ENCODE assay signal across 26 mouse cellular contexts in the genomic region with DNA sequence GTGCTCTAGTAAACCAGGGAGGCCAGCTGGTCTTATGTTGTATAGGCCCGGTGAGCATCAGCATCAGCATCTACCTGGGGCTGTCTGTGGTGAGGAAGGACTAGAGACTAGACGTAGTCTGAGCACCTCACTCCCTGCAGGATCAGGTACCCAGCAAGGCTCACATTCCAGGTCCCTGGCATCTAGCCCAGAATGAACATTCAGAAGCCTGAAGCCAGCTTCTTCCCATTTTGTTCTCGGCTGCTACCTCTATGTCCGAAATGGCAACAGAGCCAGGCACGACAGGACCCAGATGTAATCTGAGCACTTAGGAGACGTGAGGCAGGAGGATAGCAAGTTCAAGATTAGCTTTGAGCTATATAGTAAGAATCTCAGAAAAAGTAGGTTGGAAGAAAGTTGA. TPM values are rescaled to one million over a fixed set of nuclear protein-coding genes. Genes with fewer than 3 reads are reported as not detected.
DNase-seq lines count a peak whose midpoint lies in the region; ATAC-seq and TF ChIP-seq lines count a peak whose summit lies in the region.
"Had no signal": no experiment of that assay in that cellular context is flagged by ENCODE, and none has a peak within 500 bp of the region (broad histone marks: within the 10 kb centered on the region; RNA-seq: fewer than 3 reads in every experiment).

No protein-coding gene starts in this region.

- 45% methylated on average over 6 of the region's 6 CpGs for WGBS in heart, embryonic 16.5 days
- WGBS in liver, postnatal 0 days (ENCODE audit: insufficient replicate concordance), result 78% methylated on average over 6 of the region's 6 CpGs
- WGBS in forebrain, embryonic 14.5 days, result 83% methylated on average over 6 of the region's 6 CpGs

- H3K27ac ChIP-seq in heart, embryonic 16.5 days (ENCODE audit: low read length), result peak overlapping the region; percentile 26; the same call in 1 of the 2 replicates
- 0 out of 2 replicates have a peak overlapping the region, but pooled peaks have one; percentile 15 for H3K27ac ChIP-seq in layer of hippocampus, adult 2 months
- H3K27ac ChIP-seq in liver, postnatal 0 days (ENCODE audit: low read depth), result 0 out of 2 replicates have a peak overlapping the region, but pooled peaks have one; percentile 7
- no peak overlapping the region for H3K27ac ChIP-seq in forebrain, embryonic 14.5 days (ENCODE audit: low read depth, low read length)
- H3K27ac ChIP-seq: hindbrain, embryonic 15.5 days; kidney, postnatal 0 days; limb, embryonic 12.5 days; lung, embryonic 15.5 days had no signal

- H3K36me3 ChIP-seq in heart, embryonic 16.5 days (ENCODE audit: control insufficient read depth, insufficient read depth), result peaks cover 52% of the 10 kb centered on the region
- peaks cover 87% of the 10 kb centered on the region for H3K36me3 ChIP-seq in liver, postnatal 0 days (replicated peaks; ENCODE audit: insufficient read depth, low read length)
- H3K36me3 ChIP-seq in forebrain, embryonic 14.5 days (ENCODE audit: control insufficient read depth, insufficient read depth, low read length), result peaks cover 84% of the 10 kb centered on the region

- peaks cover 24% of the 10 kb centered on the region for H3K4me1 ChIP-seq in heart, embryonic 16.5 days (ENCODE audit: control insufficient read depth, insufficient read depth, low read length)
- peaks cover 17% of the 10 kb centered on the region for H3K4me1 ChIP-seq in liver, postnatal 0 days (ENCODE audit: insufficient read depth)
- H3K4me1 ChIP-seq in forebrain, embryonic 14.5 days (ENCODE audit: control insufficient read depth, insufficient read depth, low read length), result peaks cover 13% of the 10 kb centered on the region

- DNase-seq in cerebellum, adult 11-12 months, result peak; percentile 46
- DNase-seq in heart, postnatal 10 days, result no peak
- no peak for DNase-seq in layer of hippocampus, adult 2 months (ENCODE audit: low spot score in 2 of 2)
- DNase-seq in layer of hippocampus, adult 9-10 months (ENCODE audit: low spot score), result no peak
- DNase-seq in liver, postnatal 0 days, result no peak
- DNase-seq in forebrain, embryonic 14.5 days (ENCODE audit: low spot score), result no peak
- DNase-seq: forebrain, postnatal 0 days; heart, adult 11 months; heart, postnatal 36 days; layer of hippocampus, adult 9-11 months; midbrain, embryonic 14.5 days; right cerebral cortex, adult 18-20 months; thymus, adult 2 months had no signal

- H3K4me3 ChIP-seq in heart, embryonic 16.5 days (ENCODE audit: low read length), result no peak overlapping the region
- H3K4me3 ChIP-seq in layer of hippocampus, adult 2 months, result no peak overlapping the region
- H3K4me3 ChIP-seq in liver, postnatal 0 days (ENCODE audit: low read depth, low read length), result no peak overlapping the region
- no peak overlapping the region for H3K4me3 ChIP-seq in forebrain, embryonic 14.5 days (ENCODE audit: low read depth, low read length)
- H3K4me3 ChIP-seq: hindbrain, embryonic 15.5 days; limb, embryonic 12.5 days; lung, embryonic 15.5 days had no signal

- no peak for TF ChIP-seq CTCF in layer of hippocampus, adult 2 months (conservative IDR thresholded peaks at IDR 0.05)
- no peak for TF ChIP-seq CTCF in liver, postnatal 0 days (IDR thresholded peaks at IDR 0.05; ENCODE audit: low read depth)

- H3K9ac ChIP-seq in heart, embryonic 16.5 days (ENCODE audit: low read length), result no peak overlapping the region
- no peak overlapping the region for H3K9ac ChIP-seq in liver, postnatal 0 days (replicated peaks)
- no peak overlapping the region for H3K9ac ChIP-seq in forebrain, embryonic 14.5 days (ENCODE audit: low read length)
- H3K9ac ChIP-seq: forebrain, postnatal 0 days; hindbrain, embryonic 15.5 days; limb, embryonic 12.5 days; lung, embryonic 15.5 days had no signal

- H3K9me3 ChIP-seq in heart, embryonic 16.5 days (replicated peaks; ENCODE audit: control insufficient read depth, low read length), result no peaks in the 10 kb centered on the region
- H3K9me3 ChIP-seq in liver, postnatal 0 days (ENCODE audit: low read length), result no peaks in the 10 kb centered on the region
- H3K9me3 ChIP-seq in forebrain, embryonic 14.5 days (replicated peaks; ENCODE audit: control insufficient read depth, low read length), result no peaks in the 10 kb centered on the region
- H3K9me3 ChIP-seq: G1E; hindbrain, embryonic 15.5 days; limb, embryonic 12.5 days; lung, embryonic 15.5 days had no signal

- no peak overlapping the region for H3K4me2 ChIP-seq in heart, embryonic 16.5 days (ENCODE audit: low read depth, low read length)
- 0 out of 2 replicates have a peak overlapping the region, but pooled peaks have one; percentile 4 for H3K4me2 ChIP-seq in liver, postnatal 0 days (ENCODE audit: low read depth, low read length)
- H3K4me2 ChIP-seq in forebrain, embryonic 14.5 days (ENCODE audit: low read length), result no peak overlapping the region
- H3K4me2 ChIP-seq: hindbrain, embryonic 15.5 days; limb, embryonic 12.5 days; lung, embryonic 15.5 days had no signal

- intact Hi-C loops in heart, postnatal 10 days (cut with DNase I), result no loop called here

- no peaks in the 10 kb centered on the region for H3K27me3 ChIP-seq in heart, embryonic 16.5 days (ENCODE audit: control insufficient read depth, insufficient read depth, low read length)
- no peaks in the 10 kb centered on the region for H3K27me3 ChIP-seq in liver, postnatal 0 days (ENCODE audit: insufficient read depth, low read length)
- no peaks in the 10 kb centered on the region for H3K27me3 ChIP-seq in forebrain, embryonic 14.5 days (replicated peaks; ENCODE audit: control insufficient read depth, insufficient read depth, low read length)
- H3K27me3 ChIP-seq: hindbrain, embryonic 15.5 days; limb, embryonic 12.5 days; lung, embryonic 15.5 days had no signal

- no peak for ATAC-seq in cerebellum, adult (ENCODE audit: insufficient number of reproducible peaks, low FRiP score, low TSS enrichment)
- ATAC-seq in heart, embryonic 16.5 days (replicated peaks; ENCODE audit: extremely low read depth, insufficient read depth, low FRiP score), result no peak
- no peak for ATAC-seq in liver, postnatal 0 days
- ATAC-seq in forebrain, embryonic 14.5 days, result no peak
- ATAC-seq: CD4-positive, CD25-positive, alpha-beta regulatory T cell, adult 4 months; forebrain, postnatal 0 days had no signal

- TF ChIP-seq EP300 in liver, postnatal 0 days (IDR thresholded peaks at IDR 0.05; ENCODE audit: low read depth), result no peak

RNA-seq across cellular contexts. Expression of a gene that starts 11.0 kb away (rescaled TPM):
- polyA plus RNA-seq in heart, embryonic 16.5 days (2015; fragmentation: Nextera tagmentation; extraction: Ambion mirVana), result 1.0 and 1.1 TPM in 2 replicates
- 1 to 10 TPM in 1 of 2 experiments, under 1 TPM in 1; 0.60 to 1.1 TPM for total RNA-seq in heart, postnatal 10 days (2021)
- total RNA-seq in layer of hippocampus, adult 2 months (2021), result 10 to 100 TPM; 36.9 to 37.1 TPM
- 1.5 and 1.6 TPM in 2 replicates for polyA plus RNA-seq in liver, postnatal 0 days (2015; fragmentation: Nextera tagmentation; extraction: Ambion mirVana)
- polyA plus RNA-seq in forebrain, embryonic 14.5 days (2014; fragmentation: Nextera tagmentation; extraction: Ambion mirVana), result 49.6 and 63.9 TPM in 2 replicates
- total RNA-seq: megakaryocyte progenitor cell, adult 5-6 weeks had no signal
- polyA plus RNA-seq: G1E had no signal

RNA-seq across cellular contexts. Expression of a gene that starts 31.0 kb away (rescaled TPM):
- 49.8 and 51.0 TPM in 2 replicates for polyA plus RNA-seq in heart, embryonic 16.5 days (2015; fragmentation: Nextera tagmentation; extraction: Ambion mirVana)
- 100 to 1,000 TPM; 103 to 106 TPM for total RNA-seq in heart, postnatal 10 days (2021)
- total RNA-seq in layer of hippocampus, adult 2 months (2021), result 10 to 100 TPM; 42.9 to 52.9 TPM
- polyA plus RNA-seq in liver, postnatal 0 days (2015; fragmentation: Nextera tagmentation; extraction: Ambion mirVana), result 19.6 and 23.5 TPM in 2 replicates
- 23.4 and 28.1 TPM in 2 replicates for polyA plus RNA-seq in forebrain, embryonic 14.5 days (2014; fragmentation: Nextera tagmentation; extraction: Ambion mirVana)

RNA-seq across cellular contexts. Expression of a gene that starts 43.6 kb away (rescaled TPM):
- polyA plus RNA-seq in heart, embryonic 16.5 days (2015; fragmentation: Nextera tagmentation; extraction: Ambion mirVana), result not detected in 2 replicates
- not detected for total RNA-seq in heart, postnatal 10 days (2021)
- total RNA-seq in layer of hippocampus, adult 2 months (2021), result not detected
- not detected in 2 replicates for polyA plus RNA-seq in liver, postnatal 0 days (2015; fragmentation: Nextera tagmentation; extraction: Ambion mirVana)
- polyA plus RNA-seq in forebrain, embryonic 14.5 days (2014; fragmentation: Nextera tagmentation; extraction: Ambion mirVana), result not detected in 2 replicates
- total RNA-seq: forebrain, postnatal 0 days; G1E; gastrocnemius, adult 8-10 months; heart, postnatal 36 days; left cerebral cortex, adult 8-10 months; megakaryocyte progenitor cell, adult 5-6 weeks had no signal
- polyA plus RNA-seq: CD4-positive, CD25-positive, alpha-beta regulatory T cell, adult 4 months; forebrain, postnatal 0 days; G1E; hindbrain, embryonic 15.5 days; kidney, postnatal 0 days; limb, embryonic 12.5 days; lung, embryonic 15.5 days; midbrain, embryonic 14.5 days; small intestine, adult 2 months; urinary bladder, adult 2 months had no signal

RNA-seq across cellular contexts. Expression of a gene that starts 48.2 kb away (rescaled TPM):
- 58.7 TPM in 2 replicates for polyA plus RNA-seq in heart, embryonic 16.5 days (2015; fragmentation: Nextera tagmentation; extraction: Ambion mirVana)
- 10 to 100 TPM; 28.3 to 29.6 TPM for total RNA-seq in heart, postnatal 10 days (2021)
- total RNA-seq in layer of hippocampus, adult 2 months (2021), result 10 to 100 TPM; 50.2 to 55.8 TPM
- polyA plus RNA-seq in liver, postnatal 0 days (2015; fragmentation: Nextera tagmentation; extraction: Ambion mirVana), result 33.9 and 34.9 TPM in 2 replicates
- 94.0 and 94.2 TPM in 2 replicates for polyA plus RNA-seq in forebrain, embryonic 14.5 days (2014; fragmentation: Nextera tagmentation; extraction: Ambion mirVana)

Comparison
In these comparisons a context has a peak if more than half of its experiments do, and no peak if none do; other contexts are left out.
1. RNA of a gene that starts 11.0 kb away (polyA plus RNA-seq): 49.6 to 63.9 TPM in forebrain, embryonic 14.5 days; 1.5 to 1.6 TPM in liver, postnatal 0 days and 1.0 to 1.1 TPM in heart, embryonic 16.5 days; every median in the first group is over 10 times any median in the second.